Mouse (Mus musculus): Measurements from ENCODE around the gene Tnfrsf19. TPM values are rescaled to one million over a fixed set of nuclear protein-coding genes. Genes with fewer than 3 reads are reported as not detected.

Tnfrsf19 gene
- total and polyA plus RNA-seq, 3 experiments, result 2.2 to 4.3 (median 3.7) TPM

- Histone ChIP-seq H3K79me2 (replicated peaks; ENCODE audit: control insufficient read depth, insufficient read depth, low read length) (no peaks in the 10 kb centered on the region), H3K4me1 (ENCODE audit: control insufficient read depth, insufficient read depth, low read length) (no peaks in the 10 kb centered on the region), H3K27ac (no peak overlapping the region), H3K27me3 (ENCODE audit: control insufficient read depth, insufficient read depth, low read length) (peaks cover 2% of the 10 kb centered on the region; the same call in 1 of the 2 replicates), H3K36me3 (ENCODE audit: control insufficient read depth, insufficient read depth, low read length) (no peaks in the 10 kb centered on the region), H3K9ac (ENCODE audit: low read depth, low read length) (no peak overlapping the region), H3K4me3 (no peak overlapping the region)
- no peak for TF ChIP-seq EP300 (IDR thresholded peaks at IDR 0.05; ENCODE audit: insufficient read depth, low read depth, low read length)
- no peak for TF ChIP-seq POLR2A (IDR thresholded peaks at IDR 0.05; ENCODE audit: insufficient read depth, low read depth, low read length)
- no peak for TF ChIP-seq CTCF (IDR thresholded peaks at IDR 0.05)
- intact Hi-C loops (cut with DNase I), result no loop called here
- no peak for DNase-seq
- 73% methylated on average over 3 of the region's 3 CpGs for WGBS
These were observed 15.4 kb upstream of the Tnfrsf19 start for GRCm38 (mm10) chr14:61061729-61062128.

- H3K27me3 ChIP-seq (ENCODE audit: control insufficient read depth, insufficient read depth, low read length), result peaks cover 6% of the 10 kb centered on the region; the same call in 1 of the 2 replicates
- no peak overlapping the region for H3K4me3 ChIP-seq
- H3K9ac ChIP-seq (ENCODE audit: low read depth, low read length), result no peak overlapping the region
- intact Hi-C loops (cut with DNase I), result no loop called here
- no peaks in the 10 kb centered on the region for H3K4me1 ChIP-seq (ENCODE audit: control insufficient read depth, insufficient read depth, low read length)
- no peaks in the 10 kb centered on the region for H3K36me3 ChIP-seq (ENCODE audit: control insufficient read depth, insufficient read depth, low read length)
- H3K79me2 ChIP-seq (replicated peaks; ENCODE audit: control insufficient read depth, insufficient read depth, low read length), result no peaks in the 10 kb centered on the region
- no peak for DNase-seq
- no peak for TF ChIP-seq EP300 (IDR thresholded peaks at IDR 0.05; ENCODE audit: insufficient read depth, low read depth, low read length)
- no peak for TF ChIP-seq CTCF (IDR thresholded peaks at IDR 0.05)
- no peak for TF ChIP-seq POLR2A (IDR thresholded peaks at IDR 0.05; ENCODE audit: insufficient read depth, low read depth, low read length)
- WGBS, result 80% methylated on average over 9 of the region's 9 CpGs
- no peak overlapping the region for H3K27ac ChIP-seq
These were observed 13.1 kb upstream of the Tnfrsf19 start for GRCm38 (mm10) chr14:61059316-61059945.

- H3K27ac ChIP-seq, result no peak overlapping the region
- intact Hi-C loops (cut with DNase I), result no loop called here
- no peak for DNase-seq
- no peaks in the 10 kb centered on the region for H3K4me1 ChIP-seq (ENCODE audit: control insufficient read depth, insufficient read depth, low read length)
- no peak overlapping the region for H3K9ac ChIP-seq (ENCODE audit: low read depth, low read length)
- H3K27me3 ChIP-seq (ENCODE audit: control insufficient read depth, insufficient read depth, low read length), result peaks cover 6% of the 10 kb centered on the region; the same call in 1 of the 2 replicates
- no peak overlapping the region for H3K4me3 ChIP-seq
- no peaks in the 10 kb centered on the region for H3K36me3 ChIP-seq (ENCODE audit: control insufficient read depth, insufficient read depth, low read length)
- TF ChIP-seq EP300 (IDR thresholded peaks at IDR 0.05; ENCODE audit: insufficient read depth, low read depth, low read length) (no peak), CTCF (IDR thresholded peaks at IDR 0.05) (no peak), POLR2A (IDR thresholded peaks at IDR 0.05; ENCODE audit: insufficient read depth, low read depth, low read length) (no peak)
- H3K79me2 ChIP-seq (replicated peaks; ENCODE audit: control insufficient read depth, insufficient read depth, low read length), result no peaks in the 10 kb centered on the region
- WGBS, result 22% methylated on average over 11 of the region's 11 CpGs
These were observed 10.7 kb upstream of the Tnfrsf19 start for GRCm38 (mm10) chr14:61056962-61057361.

GRCm38 (mm10) chr14:61056445-61056844 lies 10.2 kb upstream of the Tnfrsf19 start:
- Histone ChIP-seq H3K27me3 (ENCODE audit: control insufficient read depth, insufficient read depth, low read length) (peaks cover 6% of the 10 kb centered on the region; the same call in 1 of the 2 replicates), H3K27ac (no peak overlapping the region), H3K79me2 (replicated peaks; ENCODE audit: control insufficient read depth, insufficient read depth, low read length) (no peaks in the 10 kb centered on the region), H3K9ac (ENCODE audit: low read depth, low read length) (no peak overlapping the region), H3K4me1 (ENCODE audit: control insufficient read depth, insufficient read depth, low read length) (no peaks in the 10 kb centered on the region), H3K36me3 (ENCODE audit: control insufficient read depth, insufficient read depth, low read length) (no peaks in the 10 kb centered on the region), H3K4me3 (no peak overlapping the region)
- no peak for TF ChIP-seq CTCF (IDR thresholded peaks at IDR 0.05)
- TF ChIP-seq POLR2A (IDR thresholded peaks at IDR 0.05; ENCODE audit: insufficient read depth, low read depth, low read length), result no peak
- no peak for TF ChIP-seq EP300 (IDR thresholded peaks at IDR 0.05; ENCODE audit: insufficient read depth, low read depth, low read length)
- DNase-seq, result no peak
- intact Hi-C loops (cut with DNase I), result no loop called here
- WGBS, result 4% methylated on average over 16 of the region's 16 CpGs

- H3K27me3 ChIP-seq (ENCODE audit: control insufficient read depth, insufficient read depth, low read length), result peaks cover 6% of the 10 kb centered on the region; the same call in 1 of the 2 replicates
- no peaks in the 10 kb centered on the region for H3K4me1 ChIP-seq (ENCODE audit: control insufficient read depth, insufficient read depth, low read length)
- no peaks in the 10 kb centered on the region for H3K79me2 ChIP-seq (replicated peaks; ENCODE audit: control insufficient read depth, insufficient read depth, low read length)
- no peak overlapping the region for H3K4me3 ChIP-seq
- H3K36me3 ChIP-seq (ENCODE audit: control insufficient read depth, insufficient read depth, low read length), result no peaks in the 10 kb centered on the region
- no peak overlapping the region for H3K9ac ChIP-seq (ENCODE audit: low read depth, low read length)
- intact Hi-C loops (cut with DNase I), result no loop called here
- no peak for DNase-seq
- TF ChIP-seq POLR2A (IDR thresholded peaks at IDR 0.05; ENCODE audit: insufficient read depth, low read depth, low read length) (no peak), CTCF (IDR thresholded peaks at IDR 0.05) (no peak), EP300 (IDR thresholded peaks at IDR 0.05; ENCODE audit: insufficient read depth, low read depth, low read length) (no peak)
- no peak overlapping the region for H3K27ac ChIP-seq
- 86% methylated on average over 1 of the region's 1 CpGs for whole genome bisulfite sequencing
These were observed 9.6 kb upstream of the Tnfrsf19 start for GRCm38 (mm10) chr14:61055864-61056263.

- Histone ChIP-seq H3K36me3 (ENCODE audit: control insufficient read depth, insufficient read depth, low read length) (no peaks in the 10 kb centered on the region), H3K79me2 (replicated peaks; ENCODE audit: control insufficient read depth, insufficient read depth, low read length) (no peaks in the 10 kb centered on the region), H3K27ac (no peak overlapping the region), H3K4me3 (no peak overlapping the region), H3K4me1 (ENCODE audit: control insufficient read depth, insufficient read depth, low read length) (no peaks in the 10 kb centered on the region), H3K27me3 (ENCODE audit: control insufficient read depth, insufficient read depth, low read length) (peaks cover 4% of the 10 kb centered on the region; the same call in 1 of the 2 replicates), H3K9ac (ENCODE audit: low read depth, low read length) (no peak overlapping the region)
- 88% methylated on average over 3 of the region's 3 CpGs for WGBS
- intact Hi-C loops (cut with DNase I), result no loop called here
- TF ChIP-seq EP300 (IDR thresholded peaks at IDR 0.05; ENCODE audit: insufficient read depth, low read depth, low read length) (no peak), CTCF (IDR thresholded peaks at IDR 0.05) (no peak), POLR2A (IDR thresholded peaks at IDR 0.05; ENCODE audit: insufficient read depth, low read depth, low read length) (no peak)
- no peak for DNase-seq
These were observed 5.9 kb upstream of the Tnfrsf19 start for GRCm38 (mm10) chr14:61052163-61052562.
